Mouse (Mus musculus): ENCODE measurements around the gene Il16. TPM values are rescaled to one million over a fixed set of nuclear protein-coding genes. Genes with fewer than 3 reads are reported as not detected.
A peak's percentile ranks its signal among the peaks of the same experiment; 100 is the strongest.

The Il16 gene
- total RNA-seq, 2 experiments from 2014 or later: 1.4 to 1.8 TPM

DNA sequence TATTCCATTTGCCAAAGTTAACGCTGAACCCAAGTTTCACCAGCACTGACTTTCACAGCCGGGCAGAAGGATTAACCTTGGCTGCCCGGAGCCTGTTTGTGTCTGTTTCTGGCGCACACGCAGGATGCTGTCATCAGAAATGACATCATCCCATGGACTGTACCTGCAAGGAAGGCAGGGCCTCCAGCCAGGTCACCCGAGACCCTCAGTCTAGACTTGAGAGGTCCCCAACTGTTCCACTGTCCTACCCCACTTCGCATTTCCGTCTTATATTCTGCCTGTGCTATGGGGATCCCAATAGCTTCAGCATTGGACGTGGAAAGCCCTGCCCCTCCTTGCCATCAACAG, 487 bp downstream of the Il16 start:
- intact Hi-C loops (cut with DNase I): no loop called here
- peak overlapping the region; percentile 84 for H3K27ac ChIP-seq
- H3K4me3 ChIP-seq: peak overlapping the region; percentile 62
- DNase-seq: no peak
- TF ChIP-seq CTCF (IDR thresholded peaks at IDR 0.05): no peak

DNA sequence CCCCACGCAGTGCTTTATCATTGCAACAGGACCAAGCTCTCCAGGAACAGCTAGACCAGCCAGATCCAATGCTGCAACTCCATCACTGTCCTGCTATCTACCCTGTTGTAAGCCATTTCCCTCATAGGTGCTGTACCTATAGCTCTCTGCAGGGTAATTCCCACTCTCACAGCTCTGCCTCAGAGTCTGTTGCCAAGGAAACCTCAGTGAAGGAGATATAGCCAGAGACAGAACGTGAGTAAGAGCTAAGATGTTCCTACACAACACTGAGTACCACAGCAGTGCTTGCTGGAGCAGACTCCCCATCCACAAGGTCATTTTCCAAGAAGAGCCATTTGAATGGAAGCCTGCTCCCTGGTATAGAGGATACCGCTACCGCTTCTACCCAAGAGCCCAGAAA, 1.3 kb downstream of the Il16 start:
- H3K27ac ChIP-seq: peak overlapping the region; percentile 84
- DNase-seq: no peak
- peak overlapping the region; percentile 62 for H3K4me3 ChIP-seq
- no peak for TF ChIP-seq CTCF (IDR thresholded peaks at IDR 0.05)
- intact Hi-C loops (cut with DNase I): no loop called here

DNA sequence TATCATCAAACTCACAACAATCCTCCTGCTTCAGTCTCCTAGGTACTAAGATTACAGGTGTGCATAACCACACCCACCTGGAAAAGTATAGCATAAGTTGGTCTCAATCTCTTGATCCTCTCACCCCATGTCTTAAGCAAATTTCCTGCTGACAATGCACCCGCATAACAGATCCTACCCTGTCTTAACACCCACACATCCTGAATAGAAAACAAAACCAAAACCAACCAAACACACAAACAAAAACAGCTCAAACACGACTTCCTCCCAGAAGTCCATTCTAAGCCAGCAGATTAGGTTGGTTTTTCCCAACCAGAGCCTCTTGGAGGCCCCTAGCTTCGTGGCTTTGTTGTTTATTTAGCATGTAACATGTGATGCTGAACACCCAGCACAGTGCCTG, 2.8 kb downstream of the Il16 start:
- Histone ChIP-seq H3K4me3 (no peak overlapping the region), H3K27ac (peak overlapping the region; percentile 38; the same call in 1 of the 2 replicates)
- DNase-seq: no peak
- no peak for TF ChIP-seq CTCF (IDR thresholded peaks at IDR 0.05)
- intact Hi-C loops (cut with DNase I): no loop called here

DNA sequence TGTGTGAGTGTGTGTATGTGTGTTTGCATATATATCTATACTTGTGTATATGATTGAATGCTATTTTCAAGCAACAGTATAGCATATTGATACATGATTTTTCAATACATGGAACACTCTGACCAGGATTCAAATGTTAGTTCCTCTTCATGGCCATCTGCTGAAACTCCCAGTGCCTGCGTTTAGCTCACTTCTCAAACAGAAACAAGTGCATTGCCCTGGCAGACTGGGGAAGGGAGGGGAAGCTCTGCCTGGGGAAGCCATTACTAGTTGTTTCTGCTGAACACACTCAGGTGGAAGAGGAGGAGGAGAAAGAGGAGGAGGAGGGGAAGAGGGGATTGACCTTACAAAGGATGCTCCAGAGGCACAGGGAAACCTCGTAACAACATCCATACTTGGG, 3.5 kb downstream of the Il16 start:
- Histone ChIP-seq H3K4me3 (no peak overlapping the region), H3K27ac (peak overlapping the region; percentile 38; the same call in 1 of the 2 replicates)
- TF ChIP-seq CTCF (IDR thresholded peaks at IDR 0.05): no peak
- intact Hi-C loops (cut with DNase I): no loop called here
- DNase-seq: no peak

DNA sequence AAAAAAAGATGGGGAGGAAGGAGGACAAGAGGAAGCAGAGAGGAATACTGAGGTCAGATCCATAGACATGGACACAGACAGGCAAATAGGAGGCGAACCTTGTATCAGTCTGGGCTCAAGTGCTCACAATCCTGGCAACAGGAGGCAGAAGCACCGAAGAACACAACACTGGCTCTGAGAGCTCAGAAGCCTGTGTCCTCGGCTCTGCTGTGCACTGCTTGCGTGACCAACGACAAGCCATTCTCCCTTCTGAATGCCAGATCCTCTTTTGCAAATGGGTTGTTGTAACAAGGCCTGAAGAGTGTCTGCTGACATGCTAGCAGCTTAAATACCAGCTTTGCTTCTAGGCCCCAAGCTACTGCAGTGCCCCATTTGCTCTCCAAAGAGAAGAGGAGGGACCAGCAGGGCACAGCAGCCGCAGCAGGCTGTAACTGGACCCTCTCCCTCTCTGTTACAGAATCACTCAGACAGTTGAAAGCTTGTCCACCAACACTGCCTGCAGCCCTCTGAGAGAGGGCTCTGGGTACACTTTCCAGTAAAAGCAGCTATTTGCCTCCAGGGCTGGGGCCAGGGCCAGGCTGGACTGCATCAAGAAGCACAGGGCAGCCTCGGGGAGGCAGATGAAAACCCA, 5.7 kb downstream of the Il16 start:
- no peak overlapping the region for H3K4me3 ChIP-seq
- peak overlapping the region; percentile 77 for H3K27ac ChIP-seq
- intact Hi-C loops (cut with DNase I): no loop called here
- DNase-seq: no peak
- no peak for TF ChIP-seq CTCF (IDR thresholded peaks at IDR 0.05)

DNA sequence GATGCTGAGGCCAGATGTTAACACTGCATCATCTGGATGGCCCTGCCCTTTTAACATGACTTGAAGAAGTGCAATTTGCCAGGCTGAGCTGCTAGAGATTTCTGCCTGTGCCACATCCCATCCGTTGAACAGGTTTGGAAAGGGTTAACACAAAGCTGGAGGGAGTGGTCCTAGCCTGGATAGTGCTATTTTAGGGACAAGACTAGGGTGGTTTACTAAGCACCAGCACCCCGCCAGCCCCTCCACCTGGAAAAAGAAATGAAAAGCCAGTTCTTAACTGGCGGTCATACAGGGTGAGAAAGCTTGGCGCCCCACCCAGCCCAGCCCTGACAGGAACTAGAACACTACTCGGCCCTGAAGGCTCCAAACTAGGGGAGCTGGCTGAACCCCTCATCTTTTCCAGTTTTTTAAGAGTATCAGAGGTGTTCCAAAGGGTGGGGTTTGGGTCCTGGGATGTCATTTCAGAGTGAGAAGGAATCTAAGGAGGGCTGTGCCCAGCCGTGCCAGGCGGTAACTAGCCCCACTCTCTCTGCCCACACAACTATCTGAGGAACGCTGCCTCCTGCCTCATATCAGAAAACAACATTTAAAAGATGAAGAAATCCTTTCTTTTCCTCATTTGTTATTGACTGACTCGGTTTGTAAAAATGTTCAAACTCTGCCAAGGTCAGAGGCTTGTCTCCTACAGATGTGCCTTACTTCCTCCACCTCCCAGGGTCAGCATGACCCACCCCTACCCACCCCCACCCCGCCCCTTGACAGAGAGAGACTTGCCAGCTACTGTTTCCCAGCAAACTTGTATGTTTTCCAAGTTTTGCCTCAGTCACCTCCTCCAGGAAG, 6.7 kb downstream of the Il16 start:
- intact Hi-C loops (cut with DNase I): no loop called here
- Histone ChIP-seq H3K27ac (peak overlapping the region; percentile 77), H3K4me3 (no peak overlapping the region)
- TF ChIP-seq CTCF (IDR thresholded peaks at IDR 0.05): no peak
- no peak for DNase-seq

DNA sequence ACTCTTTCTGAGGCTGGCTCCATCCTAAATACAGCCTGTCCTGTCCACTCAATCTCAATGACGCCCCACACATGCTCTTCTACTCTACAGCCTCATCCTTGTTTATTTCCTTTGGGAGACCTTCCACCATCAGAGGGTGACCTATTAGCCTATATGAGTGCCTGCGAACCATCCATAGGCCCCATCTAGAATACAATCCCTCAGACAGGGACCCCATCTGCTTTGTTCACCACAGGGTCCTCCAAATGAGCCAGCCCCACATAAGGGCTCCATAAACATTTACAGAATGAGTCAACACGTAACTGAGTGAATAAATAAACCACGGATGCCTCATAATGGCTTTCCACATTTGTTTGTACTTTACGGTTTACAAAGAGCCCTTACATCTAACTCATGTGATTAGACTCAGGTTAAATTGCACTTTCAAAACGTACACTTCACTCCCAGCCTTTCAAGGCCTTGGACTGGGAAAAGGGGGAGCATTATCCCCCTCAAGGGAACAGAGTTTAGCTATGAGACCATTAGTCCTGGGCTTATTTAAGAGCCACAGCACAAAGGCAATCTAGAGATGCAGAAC, 7.5 kb downstream of the Il16 start:
- Histone ChIP-seq H3K4me3 (no peak overlapping the region), H3K27ac (peak overlapping the region; percentile 77)
- intact Hi-C loops (cut with DNase I): no loop called here
- TF ChIP-seq CTCF (IDR thresholded peaks at IDR 0.05): no peak
- DNase-seq: no peak

DNA sequence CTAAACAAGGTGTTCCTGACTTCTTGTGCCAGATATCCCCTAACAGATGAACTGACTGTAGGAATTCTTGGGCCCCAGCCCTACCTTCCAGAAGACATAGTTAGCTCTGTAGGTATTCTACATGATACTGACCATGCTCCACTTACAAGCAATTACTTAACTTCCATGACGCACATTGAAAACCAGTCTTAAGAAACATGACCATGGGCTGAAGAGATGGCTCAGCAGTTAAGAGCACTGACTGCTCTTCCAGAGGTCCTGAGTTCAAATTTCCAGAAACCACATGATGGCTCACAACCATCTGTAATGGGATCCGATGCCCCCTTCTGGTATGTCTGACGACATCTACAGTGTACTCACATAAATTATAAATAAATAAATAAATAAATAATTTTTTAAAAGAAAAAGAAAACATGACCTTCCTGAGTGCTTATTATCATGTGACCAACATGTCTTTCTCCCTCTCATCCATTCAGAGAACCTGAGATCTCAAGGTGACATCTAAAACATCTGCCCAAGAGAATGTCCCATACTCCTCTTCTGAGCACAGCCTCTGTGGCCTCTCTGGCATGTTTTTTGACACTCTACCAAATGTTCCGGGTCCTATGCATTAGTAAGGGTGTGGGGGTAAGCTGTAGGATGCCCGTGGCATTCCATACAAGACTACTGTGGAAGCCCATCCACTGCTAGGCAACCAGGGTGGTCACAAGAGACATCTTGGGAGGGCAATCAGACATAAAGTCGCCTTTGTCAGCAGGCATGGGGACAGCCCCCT, 9.0 kb downstream of the Il16 start:
- no peak for DNase-seq
- intact Hi-C loops (cut with DNase I): no loop called here
- Histone ChIP-seq H3K27ac (peak overlapping the region; percentile 77; the same call in 1 of the 2 replicates), H3K4me3 (no peak overlapping the region)
- no peak for TF ChIP-seq CTCF (IDR thresholded peaks at IDR 0.05)

DNA sequence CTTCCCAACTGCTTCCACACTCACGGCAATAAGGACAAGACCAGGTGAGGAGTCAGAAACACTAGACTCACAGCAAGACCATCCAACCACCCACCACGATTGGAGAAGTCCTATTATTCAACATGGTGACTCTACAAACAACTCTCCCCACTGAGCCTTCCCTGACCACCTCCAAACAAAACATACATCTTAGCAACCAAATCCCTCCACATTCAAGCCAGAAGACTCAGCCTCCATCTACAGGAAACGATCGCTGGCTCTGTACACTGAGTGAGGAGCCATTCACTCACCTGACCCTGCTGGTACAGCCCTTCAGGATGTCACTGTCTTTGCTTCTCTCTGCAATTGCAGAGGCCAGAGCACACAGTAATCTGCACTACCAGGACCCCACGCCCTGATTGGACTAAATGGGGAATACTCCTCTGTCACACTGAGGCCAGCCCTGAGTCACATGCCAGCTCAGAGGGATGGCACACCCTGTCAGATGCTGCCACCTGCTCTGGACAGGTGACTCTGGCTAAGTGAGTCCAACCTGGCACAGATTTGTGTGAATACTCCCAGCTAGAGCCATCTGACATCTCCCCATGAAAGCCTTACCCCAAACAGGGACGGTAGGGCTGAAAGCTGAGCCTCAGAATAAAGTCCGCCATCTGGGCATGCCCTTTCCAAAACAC, 10.3 kb downstream of the Il16 start:
- no peak overlapping the region for H3K27ac ChIP-seq
- TF ChIP-seq CTCF (IDR thresholded peaks at IDR 0.05): no peak
- intact Hi-C loops (cut with DNase I): no loop called here
- no peak for DNase-seq
- no peak overlapping the region for H3K4me3 ChIP-seq

DNA sequence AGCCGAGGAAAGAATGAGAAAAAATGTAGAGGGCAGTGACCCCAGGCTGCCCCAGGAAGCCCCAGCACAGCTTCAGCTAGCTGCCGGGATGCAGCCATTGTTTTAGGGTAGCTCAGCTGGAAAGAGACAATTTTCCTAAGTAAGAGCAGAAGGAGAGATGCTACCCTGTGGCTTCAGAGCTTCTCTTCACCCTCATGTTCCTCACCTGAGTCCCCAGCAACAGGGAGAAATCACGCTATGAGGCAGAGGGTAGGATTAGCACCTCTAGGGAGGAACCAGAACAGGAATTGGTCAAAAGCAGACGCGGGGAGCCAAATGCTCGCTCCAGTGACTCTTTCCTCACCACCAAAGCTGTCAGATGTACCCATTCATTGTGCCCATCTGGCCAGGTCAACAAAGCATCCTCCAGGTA, 10.8 kb downstream of the Il16 start:
- intact Hi-C loops (cut with DNase I): no loop called here
- TF ChIP-seq CTCF (IDR thresholded peaks at IDR 0.05): no peak

DNA sequence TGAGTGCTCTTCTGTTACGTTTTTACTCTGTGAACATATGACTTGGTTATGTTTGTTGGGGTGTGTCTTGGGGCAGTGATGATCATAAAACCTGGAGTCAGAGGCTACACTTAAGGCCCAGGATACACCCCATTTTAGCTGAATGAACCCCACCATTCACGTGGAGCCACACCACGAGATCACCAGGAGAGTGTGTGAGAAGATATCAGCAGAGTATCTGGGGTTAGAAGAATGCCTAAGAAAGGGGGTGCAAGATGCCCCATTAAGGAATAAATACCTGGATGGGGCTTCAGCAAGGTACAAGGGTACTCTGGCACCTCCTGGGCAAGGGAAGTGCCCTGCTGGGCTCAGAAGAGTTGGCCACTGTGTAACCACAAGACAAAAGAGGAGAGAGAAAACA, 11.3 kb downstream of the Il16 start:
- no peak for DNase-seq
- no peak overlapping the region for H3K27ac ChIP-seq
- TF ChIP-seq CTCF (IDR thresholded peaks at IDR 0.05): no peak
- intact Hi-C loops (cut with DNase I): no loop called here
- no peak overlapping the region for H3K4me3 ChIP-seq

More for the DNA sequence above, 10.8 kb downstream of the Il16 start:
- Histone ChIP-seq H3K27ac (no peak overlapping the region), H3K4me3 (no peak overlapping the region)
- no peak for DNase-seq

DNA sequence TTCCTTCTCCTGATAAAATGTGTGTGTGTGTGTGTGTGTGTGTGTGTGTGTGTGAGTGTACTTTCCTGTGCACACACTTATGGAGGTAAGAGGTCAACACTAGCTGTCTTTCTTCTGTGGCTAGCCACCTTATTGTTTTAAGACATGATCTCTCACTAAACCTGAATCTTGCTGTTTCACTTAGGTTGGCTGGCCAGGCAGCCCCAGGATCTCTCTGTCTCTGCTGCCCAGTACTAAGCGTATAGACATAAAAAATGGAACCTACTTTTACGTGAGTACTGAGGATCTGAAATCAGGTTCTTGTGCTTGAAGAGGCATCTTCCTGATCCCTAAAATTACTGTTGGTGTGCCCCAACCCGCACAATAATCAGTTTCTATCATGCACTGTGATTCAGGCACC, 12.7 kb downstream of the Il16 start:
- Histone ChIP-seq H3K27ac (no peak overlapping the region), H3K4me3 (no peak overlapping the region)
- no peak for DNase-seq
- TF ChIP-seq CTCF (IDR thresholded peaks at IDR 0.05): no peak
- intact Hi-C loops (cut with DNase I): no loop called here
